Mouse (Mus musculus): ENCODE results near the gene Atp6v1f. TPM values are rescaled to one million over a fixed set of nuclear protein-coding genes. Genes with fewer than 3 reads are reported as not detected.

The Atp6v1f gene
- polyA plus RNA-seq (2014; fragmentation: Nextera tagmentation; extraction: Ambion mirVana) = 248 and 309 TPM in 2 replicates

DNA sequence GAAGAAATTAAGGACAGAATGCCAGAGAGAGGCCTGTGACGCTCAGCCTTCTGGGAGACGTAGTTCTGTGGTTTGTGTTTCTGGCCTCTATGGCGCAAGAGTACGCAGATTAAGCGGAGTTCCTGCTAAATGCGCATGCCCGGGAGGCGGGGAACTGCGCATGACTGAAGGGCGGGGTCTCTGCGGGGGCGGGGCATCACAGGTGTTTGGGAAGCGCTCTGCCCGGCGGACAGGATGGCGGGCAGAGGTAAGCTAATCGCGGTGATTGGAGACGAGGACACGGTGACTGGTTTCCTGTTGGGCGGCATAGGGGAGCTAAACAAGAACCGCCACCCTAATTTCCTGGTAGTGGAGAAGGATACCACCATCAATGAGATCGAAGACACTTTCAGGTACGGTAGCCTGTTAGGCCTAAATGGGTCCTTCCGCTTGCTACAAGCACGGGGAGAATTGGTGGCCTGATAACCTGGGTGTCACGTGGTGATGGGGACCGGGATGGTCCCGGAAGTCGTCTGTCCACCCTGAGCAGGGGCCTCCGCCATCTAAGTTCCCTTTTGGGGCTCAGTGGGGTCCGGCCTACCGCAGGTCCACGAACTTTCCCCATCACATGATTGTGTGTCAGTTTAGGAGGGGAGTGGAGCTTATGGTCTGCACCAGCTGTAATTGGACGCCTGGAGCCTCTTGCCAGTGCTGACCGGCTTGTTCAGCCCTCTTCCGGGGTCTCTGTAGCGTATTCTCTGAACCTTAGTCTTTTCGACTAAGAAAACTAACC lies at the start of gene Atp6v1f:
Gene Atp6v1f (plus strand): TSS at position 136 of the 772 bp plus-strand sequence.
- H3K4me1 ChIP-seq (ENCODE audit: control insufficient read depth, insufficient read depth, low read length) = no peaks in the 10 kb centered on the region; the same call in 1 of the 2 replicates
- peak within 1 kb of the TSS; percentile 66 for H3K9ac ChIP-seq (ENCODE audit: low read depth, low read length)
- H3K27ac ChIP-seq (ENCODE audit: low read depth, low read length) = peak within 1 kb of the TSS; percentile 48
- H3K27me3 ChIP-seq (ENCODE audit: control insufficient read depth, insufficient read depth, low read length) = no peaks in the 10 kb centered on the region
- H3K4me3 ChIP-seq (ENCODE audit: low read length) = peak within 1 kb of the TSS; percentile 71
- H3K4me2 ChIP-seq (replicated peaks; ENCODE audit: low read depth, low read length) = peak within 1 kb of the TSS; percentile 38
- H3K9me3 ChIP-seq (ENCODE audit: control insufficient read depth, low read length) = no peaks in the 10 kb centered on the region
- WGBS = under 1% methylated on average over 39 of the region's 39 CpGs
- peak; percentile 93 for ATAC-seq (ENCODE audit: low FRiP score, low TSS enrichment)
- H3K36me3 ChIP-seq (ENCODE audit: control insufficient read depth, insufficient read depth, low read length) = peaks cover 18% of the 10 kb centered on the region; the same call in 1 of the 2 replicates

DNA sequence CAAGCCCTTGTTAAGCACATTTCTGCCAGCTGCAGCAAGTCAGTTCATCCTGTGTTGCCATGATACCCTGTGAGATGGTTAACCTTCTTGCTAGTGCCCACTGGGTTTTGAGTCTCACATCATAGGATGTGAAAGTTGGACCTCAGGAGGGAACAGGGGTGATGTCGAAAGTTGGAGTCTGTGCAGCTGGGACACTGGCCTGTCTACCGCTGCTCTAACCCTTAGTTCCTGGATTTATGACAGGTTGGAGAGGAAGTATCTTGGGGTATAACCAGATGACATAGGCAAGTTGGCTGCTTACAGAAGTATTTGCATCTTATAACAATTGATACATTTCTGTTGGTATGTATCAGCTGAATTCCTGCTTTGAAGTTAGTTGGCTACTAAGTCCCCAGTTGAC lies 46.9 kb upstream of the Atp6v1f start:
- H3K36me3 ChIP-seq (ENCODE audit: control insufficient read depth, insufficient read depth, low read length) = peaks cover 2% of the 10 kb centered on the region; the same call in 1 of the 2 replicates
- H3K9ac ChIP-seq (ENCODE audit: low read depth, low read length) = no peak overlapping the region
- no peak for ATAC-seq (ENCODE audit: low FRiP score, low TSS enrichment)
- H3K27ac ChIP-seq (ENCODE audit: low read depth, low read length) = no peak overlapping the region
- H3K4me3 ChIP-seq (ENCODE audit: low read length) = no peak overlapping the region
- 89% methylated on average over 2 of the region's 2 CpGs for WGBS
- no peak overlapping the region for H3K4me2 ChIP-seq (replicated peaks; ENCODE audit: low read depth, low read length)
- no peaks in the 10 kb centered on the region for H3K4me1 ChIP-seq (ENCODE audit: control insufficient read depth, insufficient read depth, low read length)
- no peaks in the 10 kb centered on the region for H3K9me3 ChIP-seq (ENCODE audit: control insufficient read depth, low read length)
- no peaks in the 10 kb centered on the region for H3K27me3 ChIP-seq (ENCODE audit: control insufficient read depth, insufficient read depth, low read length)

- Histone ChIP-seq H3K4me1 (ENCODE audit: control insufficient read depth, insufficient read depth, low read length) (no peaks in the 10 kb centered on the region), H3K27me3 (ENCODE audit: control insufficient read depth, insufficient read depth, low read length) (no peaks in the 10 kb centered on the region), H3K4me2 (replicated peaks; ENCODE audit: low read depth, low read length) (no peak overlapping the region), H3K9me3 (ENCODE audit: control insufficient read depth, low read length) (no peaks in the 10 kb centered on the region), H3K36me3 (ENCODE audit: control insufficient read depth, insufficient read depth, low read length) (no peaks in the 10 kb centered on the region), H3K9ac (ENCODE audit: low read depth, low read length) (no peak overlapping the region), H3K27ac (ENCODE audit: low read depth, low read length) (no peak overlapping the region), H3K4me3 (ENCODE audit: low read length) (no peak overlapping the region)
- ATAC-seq (ENCODE audit: low FRiP score, low TSS enrichment) = no peak
- WGBS = 90% methylated on average over 8 of the region's 8 CpGs
These were observed 42.4 kb upstream of the Atp6v1f start for GRCm38 (mm10) chr6:29425118-29425517.

GRCm38 (mm10) chr6:29426331-29426730 lies 41.2 kb upstream of the Atp6v1f start:
- Histone ChIP-seq H3K4me2 (replicated peaks; ENCODE audit: low read depth, low read length) (no peak overlapping the region), H3K36me3 (ENCODE audit: control insufficient read depth, insufficient read depth, low read length) (no peaks in the 10 kb centered on the region), H3K4me1 (ENCODE audit: control insufficient read depth, insufficient read depth, low read length) (no peaks in the 10 kb centered on the region), H3K4me3 (ENCODE audit: low read length) (no peak overlapping the region), H3K9me3 (ENCODE audit: control insufficient read depth, low read length) (no peaks in the 10 kb centered on the region), H3K27ac (ENCODE audit: low read depth, low read length) (no peak overlapping the region), H3K9ac (ENCODE audit: low read depth, low read length) (no peak overlapping the region), H3K27me3 (ENCODE audit: control insufficient read depth, insufficient read depth, low read length) (no peaks in the 10 kb centered on the region)
- WGBS = 61% methylated on average over 6 of the region's 6 CpGs
- ATAC-seq (ENCODE audit: low FRiP score, low TSS enrichment) = no peak

GRCm38 (mm10) chr6:29428171-29428570 lies 39.3 kb upstream of the Atp6v1f start:
- H3K36me3 ChIP-seq (ENCODE audit: control insufficient read depth, insufficient read depth, low read length) = no peaks in the 10 kb centered on the region
- 65% methylated on average over 4 of the region's 4 CpGs for WGBS
- no peaks in the 10 kb centered on the region for H3K9me3 ChIP-seq (ENCODE audit: control insufficient read depth, low read length)
- H3K4me1 ChIP-seq (ENCODE audit: control insufficient read depth, insufficient read depth, low read length) = 0 out of 2 replicates have a peak, but pooled peaks cover 3% of the 10 kb centered on the region
- H3K4me2 ChIP-seq (replicated peaks; ENCODE audit: low read depth, low read length) = no peak overlapping the region
- no peak overlapping the region for H3K27ac ChIP-seq (ENCODE audit: low read depth, low read length)
- peaks cover 4% of the 10 kb centered on the region; the same call in 1 of the 2 replicates for H3K27me3 ChIP-seq (ENCODE audit: control insufficient read depth, insufficient read depth, low read length)
- no peak overlapping the region for H3K9ac ChIP-seq (ENCODE audit: low read depth, low read length)
- ATAC-seq (ENCODE audit: low FRiP score, low TSS enrichment) = no peak
- H3K4me3 ChIP-seq (ENCODE audit: low read length) = no peak overlapping the region

DNA sequence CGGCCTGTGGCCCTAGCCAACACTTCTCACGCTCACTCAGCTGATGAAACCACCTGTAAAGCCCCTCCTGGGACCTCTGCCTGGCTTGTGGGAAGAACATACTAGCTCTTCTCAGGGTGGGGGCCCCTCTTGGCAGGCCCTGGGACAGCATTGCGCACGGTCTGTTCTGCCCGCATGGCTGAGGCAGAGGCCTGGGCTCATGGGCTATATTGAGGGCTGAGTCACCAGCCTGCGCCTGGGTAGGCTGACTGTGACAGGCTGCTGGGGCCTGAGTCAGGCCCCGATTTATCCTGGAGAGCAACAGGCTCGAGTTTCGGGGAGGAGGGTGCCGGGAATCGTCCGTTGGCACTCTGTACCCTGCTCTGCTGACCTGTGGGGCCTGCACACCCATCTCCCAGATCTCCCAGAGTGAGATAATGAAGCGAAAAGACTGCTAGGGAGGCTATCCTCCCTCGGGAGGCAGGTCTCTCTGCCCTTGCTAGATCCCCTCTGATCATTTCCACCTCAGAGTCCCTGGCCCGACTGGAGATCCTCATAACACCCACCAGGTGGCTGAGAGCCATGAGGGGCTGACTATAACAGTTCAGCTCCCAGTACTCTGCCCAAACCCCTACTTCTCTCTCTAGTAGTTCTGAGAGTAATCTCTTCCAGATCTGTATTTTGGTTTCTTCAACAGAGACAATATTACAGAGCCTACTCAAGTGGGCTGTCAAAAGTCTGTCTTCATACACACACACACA lies 36.7 kb upstream of the Atp6v1f start:
- peaks cover 21% of the 10 kb centered on the region for H3K4me1 ChIP-seq (ENCODE audit: control insufficient read depth, insufficient read depth, low read length)
- H3K9me3 ChIP-seq (ENCODE audit: control insufficient read depth, low read length) = no peaks in the 10 kb centered on the region
- ATAC-seq (ENCODE audit: low FRiP score, low TSS enrichment) = no peak
- WGBS = 40% methylated on average over 15 of the region's 15 CpGs
- no peaks in the 10 kb centered on the region for H3K36me3 ChIP-seq (ENCODE audit: control insufficient read depth, insufficient read depth, low read length)
- H3K4me2 ChIP-seq (replicated peaks; ENCODE audit: low read depth, low read length) = no peak overlapping the region
- no peak overlapping the region for H3K4me3 ChIP-seq (ENCODE audit: low read length)
- no peak overlapping the region for H3K9ac ChIP-seq (ENCODE audit: low read depth, low read length)
- H3K27ac ChIP-seq (ENCODE audit: low read depth, low read length) = no peak overlapping the region
- H3K27me3 ChIP-seq (ENCODE audit: control insufficient read depth, insufficient read depth, low read length) = peaks cover 4% of the 10 kb centered on the region

GRCm38 (mm10) chr6:29431473-29431872 lies 36.0 kb upstream of the Atp6v1f start:
- H3K36me3 ChIP-seq (ENCODE audit: control insufficient read depth, insufficient read depth, low read length) = no peaks in the 10 kb centered on the region
- H3K27ac ChIP-seq (ENCODE audit: low read depth, low read length) = no peak overlapping the region
- no peak overlapping the region for H3K4me3 ChIP-seq (ENCODE audit: low read length)
- no peak overlapping the region for H3K4me2 ChIP-seq (replicated peaks; ENCODE audit: low read depth, low read length)
- H3K9me3 ChIP-seq (ENCODE audit: control insufficient read depth, low read length) = no peaks in the 10 kb centered on the region
- WGBS = 31% methylated on average over 5 of the region's 5 CpGs
- no peak overlapping the region for H3K9ac ChIP-seq (ENCODE audit: low read depth, low read length)
- ATAC-seq (ENCODE audit: low FRiP score, low TSS enrichment) = no peak
- peaks cover 4% of the 10 kb centered on the region for H3K27me3 ChIP-seq (ENCODE audit: control insufficient read depth, insufficient read depth, low read length)
- peaks cover 28% of the 10 kb centered on the region for H3K4me1 ChIP-seq (ENCODE audit: control insufficient read depth, insufficient read depth, low read length)

DNA sequence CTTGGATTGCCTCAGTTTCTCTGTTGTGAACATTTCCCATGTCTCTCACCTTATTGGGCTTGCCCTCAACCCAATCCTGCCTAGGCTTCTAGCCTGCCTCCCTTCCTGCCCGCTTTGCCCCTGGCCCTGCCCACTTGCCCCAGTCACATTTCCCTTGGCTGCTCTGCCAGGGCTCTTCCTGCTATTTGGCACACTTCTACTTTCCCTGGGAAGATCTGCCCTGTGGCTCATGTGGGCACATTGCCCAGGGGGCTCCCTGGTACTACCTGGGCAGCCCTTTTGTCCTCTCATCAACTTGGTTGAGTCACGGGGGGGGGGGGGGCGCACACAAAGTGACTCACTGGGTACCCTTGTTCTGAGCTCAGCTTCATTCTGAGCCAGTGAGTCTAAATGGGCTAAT lies 35.4 kb upstream of the Atp6v1f start:
- Histone ChIP-seq H3K36me3 (ENCODE audit: control insufficient read depth, insufficient read depth, low read length) (no peaks in the 10 kb centered on the region), H3K4me1 (ENCODE audit: control insufficient read depth, insufficient read depth, low read length) (peaks cover 32% of the 10 kb centered on the region), H3K27me3 (ENCODE audit: control insufficient read depth, insufficient read depth, low read length) (peaks cover 4% of the 10 kb centered on the region), H3K4me2 (replicated peaks; ENCODE audit: low read depth, low read length) (no peak overlapping the region), H3K9me3 (ENCODE audit: control insufficient read depth, low read length) (no peaks in the 10 kb centered on the region), H3K27ac (ENCODE audit: low read depth, low read length) (no peak overlapping the region), H3K9ac (ENCODE audit: low read depth, low read length) (no peak overlapping the region), H3K4me3 (ENCODE audit: low read length) (no peak overlapping the region)
- ATAC-seq (ENCODE audit: low FRiP score, low TSS enrichment) = no peak
- WGBS = 61% methylated on average over 3 of the region's 3 CpGs

GRCm38 (mm10) chr6:29432676-29433037 lies 34.9 kb upstream of the Atp6v1f start:
- Histone ChIP-seq H3K4me3 (ENCODE audit: low read length) (peak overlapping the region; percentile 60), H3K4me2 (replicated peaks; ENCODE audit: low read depth, low read length) (peak overlapping the region; percentile 86), H3K4me1 (ENCODE audit: control insufficient read depth, insufficient read depth, low read length) (peaks cover 32% of the 10 kb centered on the region), H3K9ac (ENCODE audit: low read depth, low read length) (peak overlapping the region; percentile 66; the same call in 1 of the 2 replicates), H3K36me3 (ENCODE audit: control insufficient read depth, insufficient read depth, low read length) (no peaks in the 10 kb centered on the region), H3K27me3 (ENCODE audit: control insufficient read depth, insufficient read depth, low read length) (peaks cover 4% of the 10 kb centered on the region), H3K27ac (ENCODE audit: low read depth, low read length) (no peak overlapping the region), H3K9me3 (ENCODE audit: control insufficient read depth, low read length) (no peaks in the 10 kb centered on the region)
- ATAC-seq (ENCODE audit: low FRiP score, low TSS enrichment) = no peak
